Mouse (Mus musculus): Measurements from ENCODE around the gene Lgi4.

DNA sequence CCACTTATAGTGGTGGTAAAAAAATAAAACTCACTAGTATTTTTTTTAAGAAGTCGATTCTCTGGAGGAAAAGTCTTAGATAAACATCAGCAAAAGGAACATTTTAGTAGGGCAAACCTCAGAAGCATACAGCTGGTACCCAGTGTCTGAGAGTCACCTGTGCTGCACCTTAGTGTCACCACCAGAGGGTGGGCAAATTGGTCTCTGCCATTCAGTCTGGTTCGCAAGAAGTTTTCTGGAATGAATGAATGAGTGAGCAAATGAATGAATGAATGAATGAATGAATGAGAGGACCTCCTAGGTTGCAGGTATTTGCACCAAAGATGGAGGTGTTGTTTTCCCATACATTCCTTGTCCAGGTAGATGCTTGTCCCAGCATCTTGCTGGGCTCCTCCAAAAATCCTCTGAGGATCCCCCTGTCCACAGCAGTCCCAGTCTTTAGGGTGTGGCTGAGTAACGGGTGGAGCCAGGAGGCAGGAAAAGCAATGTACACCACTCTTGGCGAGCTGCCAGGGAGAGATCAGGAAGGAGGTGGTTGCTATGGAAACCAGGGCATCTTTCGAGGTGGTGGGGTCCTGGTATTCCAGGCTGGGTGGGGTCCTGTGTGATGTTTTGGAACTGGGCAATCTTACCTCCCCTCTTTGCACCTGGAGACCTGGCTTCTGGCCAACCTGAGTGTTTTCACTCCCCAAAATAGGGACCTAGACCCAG lies 9.9 kb upstream of the Lgi4 start:
- TF ChIP-seq POLR2A (IDR thresholded peaks at IDR 0.05; ENCODE audit: extremely low read depth, insufficient read depth, low read length) (no peak), CTCF (IDR thresholded peaks at IDR 0.05; ENCODE audit: low read depth, low read length) (no peak)
